Mouse (Mus musculus): ENCODE results near the gene Cep162.

Cep162 gene

DNA sequence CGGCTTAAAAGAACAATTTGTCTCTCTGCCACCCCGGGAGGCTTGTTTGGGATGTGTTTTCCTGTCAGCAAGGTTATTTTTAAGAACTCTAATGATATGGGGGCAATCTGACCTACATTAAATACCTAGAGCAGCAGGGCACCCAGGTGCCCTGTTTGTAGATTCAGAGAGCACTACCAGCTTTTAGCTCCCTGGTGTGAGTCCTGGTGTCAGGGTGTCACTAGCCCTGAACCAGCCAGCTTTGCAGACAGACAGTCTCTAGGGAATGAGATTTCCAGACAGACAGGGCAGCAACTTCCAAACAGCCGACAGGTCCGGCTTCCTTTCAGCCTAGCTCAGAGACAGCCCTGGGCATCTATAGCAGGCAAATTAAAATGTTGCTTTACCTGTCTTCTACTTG is 92.8 kb downstream of the Cep162 start:
- DNase-seq (ENCODE audit: low spot score), result no peak

- DNase-seq (ENCODE audit: low spot score), result no peak
These were observed 102.6 kb downstream of the Cep162 start for GRCm38 (mm10) chr9:87152641-87153325.

GRCm38 (mm10) chr9:87147927-87148326 is 107.4 kb downstream of the Cep162 start:
- DNase-seq (ENCODE audit: low spot score), result no peak

GRCm38 (mm10) chr9:87146400-87146799 is 108.9 kb downstream of the Cep162 start:
- no peak for DNase-seq (ENCODE audit: low spot score)

GRCm38 (mm10) chr9:87145671-87146070 is 109.7 kb downstream of the Cep162 start:
- no peak for DNase-seq (ENCODE audit: low spot score)

DNA sequence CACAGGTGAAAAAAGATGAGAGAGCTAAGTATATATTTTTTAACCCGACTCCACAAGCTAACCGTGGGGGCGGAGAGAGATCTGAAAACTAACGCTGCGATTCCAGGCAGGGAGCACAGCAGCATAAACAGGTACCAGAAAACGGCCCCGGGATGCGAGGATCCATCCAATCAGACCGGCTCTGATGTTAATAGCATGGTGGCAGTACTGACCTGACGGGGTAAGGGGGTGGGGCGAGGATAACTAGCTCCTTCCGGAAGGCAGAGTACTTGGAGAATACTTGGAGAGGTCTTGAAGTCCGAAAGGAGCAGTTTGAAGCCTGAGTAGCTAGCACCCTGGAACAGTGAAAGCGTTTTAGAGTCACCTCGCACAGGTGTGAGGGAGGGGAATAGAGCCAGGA is 110.2 kb downstream of the Cep162 start:
- DNase-seq (ENCODE audit: low spot score), result no peak

DNA sequence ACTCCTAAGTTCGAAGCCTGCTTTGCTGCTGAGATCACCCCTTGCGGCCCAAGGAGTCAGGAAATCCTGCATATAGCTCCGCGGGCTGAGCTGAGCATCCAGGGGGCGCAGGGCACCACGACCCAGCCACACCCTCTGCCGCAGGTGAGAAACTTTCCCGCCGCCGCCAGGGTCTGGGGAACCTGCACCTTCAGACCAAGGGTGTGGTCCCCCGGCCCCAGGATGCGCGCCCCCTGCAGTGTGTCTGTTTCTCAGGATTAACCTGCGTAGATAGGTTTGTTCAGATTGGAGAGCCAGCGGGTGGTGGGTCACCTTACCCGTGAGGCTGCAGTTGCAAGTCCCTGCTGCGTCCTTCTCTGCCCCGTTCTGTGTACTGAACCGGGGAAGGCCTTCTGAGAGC is 110.8 kb downstream of the Cep162 start:
- DNase-seq (ENCODE audit: low spot score), result no peak

DNA sequence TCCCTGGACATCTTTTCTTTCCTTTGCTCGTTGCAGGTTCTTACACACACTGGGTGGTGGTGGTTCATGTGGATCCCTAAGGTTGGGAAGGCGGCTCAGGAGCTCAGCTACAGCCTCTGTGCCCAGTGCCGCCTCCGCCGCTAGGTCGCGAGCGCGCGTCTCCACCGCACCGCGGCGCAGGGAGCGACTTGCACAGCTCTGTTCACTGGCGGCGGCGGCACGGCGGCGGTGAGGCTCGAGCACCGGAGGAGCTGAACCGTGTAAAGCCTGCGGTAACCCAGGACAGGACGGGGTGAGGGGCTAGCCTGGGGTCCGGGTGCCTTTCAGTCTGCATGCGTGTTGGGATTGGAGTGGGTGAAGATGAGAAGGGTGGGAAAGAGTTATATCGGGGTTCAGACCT is 111.2 kb downstream of the Cep162 start, which contains the start of gene Mrap2:
Gene Mrap2, plus strand, starts transcription at position 201 of the 400 bp plus-strand sequence.
- DNase-seq (ENCODE audit: low spot score), result peak; percentile 24

- DNase-seq (ENCODE audit: low spot score), result no peak
These were observed 112.3 kb downstream of the Cep162 start for GRCm38 (mm10) chr9:87143076-87143475.

Measured in left cerebral cortex, adult 11 months (tissue).